Mouse (Mus musculus) lung, adult 18-20 months (tissue): ENCODE measurements around the gene Tpbpb.
"Not testable (repeated sequence)": the region's sequence is repeated elsewhere in the genome, so short reads cannot be mapped to it uniquely, and the experiment has no call there.

Experiments used
- DNase-seq, 2 experiments: peaks; one replicate each; pipeline ENCODE4 v3.0.0; 2022; ENCODE audit warnings: mixed read lengths in 2 of 2

The Tpbpb gene

GRCm38 (mm10) chr13:60904780-60905179 is at the start of gene Tpbpb:
Tpbpb (minus strand) TSS chr13:60904880.
- not testable (repeated sequence) for DNase-seq

- not testable (repeated sequence) for DNase-seq
Measured at GRCm38 (mm10) chr13:60941884-60942283, 37.2 kb upstream of the Tpbpb start, which contains the start of gene Tpbpa. Tpbpa (minus strand) TSS chr13:60941984.

- DNase-seq, result peak; percentile 82 to 87
Measured at GRCm38 (mm10) chr13:60936500-60936901, 31.8 kb upstream of the Tpbpb start, which contains the start of the genes Gm49391 and Ctla2a. Gm49391 (minus strand) TSS chr13:60936571. Ctla2a (minus strand) TSS chr13:60936625.

GRCm38 (mm10) chr13:60935490-60935889 is 30.8 kb upstream of the Tpbpb start, which contains the start of gene Gm49393:
Gm49393 (minus strand) TSS chr13:60935590.
- DNase-seq, result not testable (repeated sequence)

GRCm38 (mm10) chr13:60897328-60897727 is 7.4 kb downstream of the Tpbpb start, which contains the start of gene Ctla2b:
Ctla2b (minus strand) TSS chr13:60897447.
- DNase-seq, result peak; percentile 83 to 86

- not testable (repeated sequence) for DNase-seq
Measured at GRCm38 (mm10) chr13:60896794-60897193, 7.9 kb downstream of the Tpbpb start, which contains the start of gene Gm49392. Gm49392 (minus strand) TSS chr13:60896894.

- DNase-seq, result no peak
Measured at GRCm38 (mm10) chr13:60895406-60896160, 9.1 kb downstream of the Tpbpb start.

- DNase-seq, result no peak
Measured at GRCm38 (mm10) chr13:60892301-60892700, 12.4 kb downstream of the Tpbpb start.

GRCm38 (mm10) chr13:60864281-60864680 is 40.4 kb downstream of the Tpbpb start, which contains the start of gene 4930486L24Rik:
4930486L24Rik (minus strand) TSS chr13:60864475.
- DNase-seq, result no peak
